Mouse (Mus musculus): ENCODE measurements around the gene Magi1.

The Magi1 gene

GRCm38 (mm10) chr6:94256982-94257830, 26.5 kb downstream of the Magi1 start:
- DNase-seq (ENCODE audit: low spot score): no peak

- DNase-seq (ENCODE audit: low spot score): no peak
Measured at GRCm38 (mm10) chr6:94253943-94254342, 29.8 kb downstream of the Magi1 start.

- no peak for DNase-seq (ENCODE audit: low spot score)
Measured at GRCm38 (mm10) chr6:94251358-94251945, 32.3 kb downstream of the Magi1 start.

GRCm38 (mm10) chr6:94249286-94249790, 34.4 kb downstream of the Magi1 start:
- DNase-seq (ENCODE audit: low spot score): no peak

- DNase-seq (ENCODE audit: low spot score): no peak
Measured at GRCm38 (mm10) chr6:94241251-94241650, 42.5 kb downstream of the Magi1 start.

- DNase-seq (ENCODE audit: low spot score): no peak
Measured at GRCm38 (mm10) chr6:94238643-94239042, 45.1 kb downstream of the Magi1 start.

GRCm38 (mm10) chr6:94236899-94237298, 46.8 kb downstream of the Magi1 start:
- DNase-seq (ENCODE audit: low spot score): no peak

- DNase-seq (ENCODE audit: low spot score): no peak
Measured at GRCm38 (mm10) chr6:94232243-94232785, 51.4 kb downstream of the Magi1 start.

- DNase-seq (ENCODE audit: low spot score): no peak
Measured at GRCm38 (mm10) chr6:94231831-94232230, 51.9 kb downstream of the Magi1 start.

GRCm38 (mm10) chr6:94231367-94231766, 52.4 kb downstream of the Magi1 start:
- DNase-seq (ENCODE audit: low spot score): no peak

GRCm38 (mm10) chr6:94230918-94231317, 52.8 kb downstream of the Magi1 start:
- no peak for DNase-seq (ENCODE audit: low spot score)

- DNase-seq (ENCODE audit: low spot score): no peak
Measured at GRCm38 (mm10) chr6:94230129-94230528, 53.6 kb downstream of the Magi1 start.

GRCm38 (mm10) chr6:94226262-94226661, 57.5 kb downstream of the Magi1 start:
- no peak for DNase-seq (ENCODE audit: low spot score)

- DNase-seq (ENCODE audit: low spot score): no peak
Measured at GRCm38 (mm10) chr6:94225832-94226231, 57.9 kb downstream of the Magi1 start.

- no peak for DNase-seq (ENCODE audit: low spot score)
Measured at GRCm38 (mm10) chr6:94225091-94225490, 58.6 kb downstream of the Magi1 start.

- DNase-seq (ENCODE audit: low spot score): no peak
Measured at GRCm38 (mm10) chr6:94222253-94222652, 61.5 kb downstream of the Magi1 start.

GRCm38 (mm10) chr6:94221750-94222149, 62.0 kb downstream of the Magi1 start:
- no peak for DNase-seq (ENCODE audit: low spot score)

- no peak for DNase-seq (ENCODE audit: low spot score)
Measured at GRCm38 (mm10) chr6:94218076-94218475, 65.6 kb downstream of the Magi1 start.

GRCm38 (mm10) chr6:94215834-94216233, 67.9 kb downstream of the Magi1 start:
- no peak for DNase-seq (ENCODE audit: low spot score)

- DNase-seq (ENCODE audit: low spot score): no peak
Measured at GRCm38 (mm10) chr6:94214895-94215538, 68.7 kb downstream of the Magi1 start.

- no peak for DNase-seq (ENCODE audit: low spot score)
Measured at GRCm38 (mm10) chr6:94205926-94206325, 77.8 kb downstream of the Magi1 start.

GRCm38 (mm10) chr6:94203642-94204145, 80.0 kb downstream of the Magi1 start:
- DNase-seq (ENCODE audit: low spot score): no peak

Data from ovary, postnatal 10 days (tissue).